Mouse (Mus musculus): ENCODE measurements around the gene Zdhhc9.

The Zdhhc9 gene

DNA sequence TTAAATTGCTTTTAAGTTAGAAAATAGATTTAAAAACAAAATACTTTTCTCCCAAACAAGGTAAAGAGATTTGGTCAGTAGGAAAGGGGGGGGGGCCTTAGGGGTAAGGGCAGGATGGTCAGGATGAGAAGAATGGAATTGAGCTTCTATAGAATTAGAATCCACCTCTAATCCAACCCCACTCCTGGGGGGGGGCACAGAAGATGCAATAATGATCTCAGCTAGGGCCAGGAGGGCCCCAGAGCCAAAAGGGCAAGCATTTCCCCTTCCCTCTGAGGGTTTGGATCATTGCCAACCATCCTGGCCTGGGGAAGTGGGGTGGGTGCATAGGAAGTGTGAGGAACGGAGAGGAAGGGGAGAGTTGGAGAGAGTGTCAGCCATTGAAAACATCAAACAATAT is 38.3 kb downstream of the Zdhhc9 start:
- DNase-seq (ENCODE audit: low spot score), result no peak

DNA sequence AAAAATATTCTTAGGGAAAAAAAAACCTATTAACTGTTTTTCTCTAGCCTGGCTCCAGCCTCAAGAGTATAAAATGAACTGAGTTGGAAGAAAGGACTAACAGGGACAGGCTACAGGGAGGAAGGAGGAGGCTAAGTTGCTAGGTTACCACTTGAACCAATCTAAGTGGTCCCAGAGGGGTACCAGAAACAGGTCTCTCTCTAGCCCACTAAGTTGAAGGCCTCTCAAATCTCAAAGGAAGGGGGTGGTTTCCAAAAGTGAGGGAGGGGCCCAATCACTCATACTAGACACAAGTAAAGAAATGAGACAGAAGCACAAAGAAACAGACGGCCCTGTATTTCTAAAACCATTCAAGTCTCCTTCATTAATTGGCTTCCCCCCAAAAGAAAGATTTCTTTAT is 38.8 kb downstream of the Zdhhc9 start:
- no peak for DNase-seq (ENCODE audit: low spot score)

DNA sequence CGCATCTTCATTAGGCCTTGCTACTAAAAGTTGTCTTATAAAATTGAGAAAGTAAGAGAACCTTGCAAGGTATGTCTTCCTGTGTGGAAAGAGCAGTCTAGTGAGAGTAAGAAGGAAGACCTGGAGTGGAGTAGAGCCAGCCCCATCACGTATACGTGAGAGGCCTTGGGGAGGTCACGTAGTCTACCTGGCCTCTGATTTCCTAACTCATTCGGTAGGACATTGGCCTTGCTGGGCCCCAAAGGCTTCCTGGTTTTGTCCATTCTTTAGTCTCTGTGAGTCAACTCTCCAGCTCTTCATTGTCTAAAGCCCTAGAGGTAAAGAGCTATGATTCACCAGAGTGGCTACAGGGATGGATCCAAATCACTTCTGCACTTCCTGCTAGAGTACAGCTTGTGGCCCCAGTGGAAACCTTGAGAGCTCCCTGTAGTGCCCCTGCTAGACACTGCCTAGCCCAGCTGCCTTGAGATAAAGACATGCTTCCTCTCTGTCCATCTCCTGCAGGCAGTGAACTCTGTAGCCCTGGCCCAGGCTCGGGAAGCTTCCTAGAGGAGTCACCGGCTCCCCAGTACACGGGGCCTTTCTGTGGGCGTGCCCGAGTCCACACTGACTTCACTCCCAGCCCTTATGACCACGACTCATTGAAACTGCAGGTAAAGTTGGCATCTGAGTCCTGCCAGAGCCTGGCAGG is 50.3 kb downstream of the Zdhhc9 start:
- no peak for DNase-seq (ENCODE audit: low spot score)

- DNase-seq (ENCODE audit: low spot score), result no peak
These were observed 51.3 kb downstream of the Zdhhc9 start for GRCm38 (mm10) chrX:48157396-48157795.

- DNase-seq (ENCODE audit: low spot score), result no peak
These were observed 53.2 kb downstream of the Zdhhc9 start for GRCm38 (mm10) chrX:48155489-48155888.

GRCm38 (mm10) chrX:48153949-48154348 is 54.7 kb downstream of the Zdhhc9 start:
- DNase-seq (ENCODE audit: low spot score), result no peak

GRCm38 (mm10) chrX:48153414-48153813 is 55.3 kb downstream of the Zdhhc9 start:
- no peak for DNase-seq (ENCODE audit: low spot score)

DNA sequence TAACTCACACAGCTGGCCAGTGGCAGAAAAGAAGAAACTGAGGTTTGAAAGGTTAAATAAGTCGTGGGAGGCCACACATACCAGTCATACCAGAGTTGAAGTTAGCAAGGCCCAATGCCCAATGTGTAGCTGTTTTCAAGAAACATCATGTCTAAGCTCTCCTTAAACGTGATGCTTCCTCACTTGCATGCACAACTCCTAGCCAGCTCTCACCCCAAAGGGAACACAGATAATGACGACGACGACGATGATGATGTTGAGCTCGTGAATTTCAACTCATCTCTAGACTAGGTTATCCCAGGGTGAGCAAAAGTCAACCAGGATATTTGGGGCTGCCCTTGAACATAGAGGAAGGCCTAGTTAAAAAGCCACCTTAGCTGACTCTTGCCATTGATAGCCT is 56.6 kb downstream of the Zdhhc9 start:
- DNase-seq (ENCODE audit: low spot score), result no peak

- DNase-seq (ENCODE audit: low spot score), result no peak
These were observed 60.9 kb downstream of the Zdhhc9 start for GRCm38 (mm10) chrX:48147741-48148186.

DNA sequence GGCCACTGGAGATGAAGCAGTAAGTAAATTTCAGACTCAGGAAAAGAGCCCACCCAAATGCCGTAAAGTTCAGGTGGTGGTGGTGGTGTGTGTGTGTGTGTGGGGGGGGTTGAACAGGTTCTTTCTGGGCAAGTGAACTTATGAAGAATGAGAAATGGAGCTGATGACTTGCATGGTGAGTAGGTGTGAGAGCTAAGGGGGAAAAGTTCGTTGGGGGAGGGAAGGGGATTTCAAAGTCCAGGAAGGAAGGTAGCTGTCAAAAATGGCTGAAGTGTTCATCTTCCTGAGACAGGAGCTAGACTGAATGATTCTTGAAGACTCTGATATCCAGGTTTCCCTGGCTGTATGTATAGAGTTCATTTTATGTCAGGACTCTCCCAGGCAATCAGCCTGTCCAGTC is 61.5 kb downstream of the Zdhhc9 start:
- no peak for DNase-seq (ENCODE audit: low spot score)

DNA sequence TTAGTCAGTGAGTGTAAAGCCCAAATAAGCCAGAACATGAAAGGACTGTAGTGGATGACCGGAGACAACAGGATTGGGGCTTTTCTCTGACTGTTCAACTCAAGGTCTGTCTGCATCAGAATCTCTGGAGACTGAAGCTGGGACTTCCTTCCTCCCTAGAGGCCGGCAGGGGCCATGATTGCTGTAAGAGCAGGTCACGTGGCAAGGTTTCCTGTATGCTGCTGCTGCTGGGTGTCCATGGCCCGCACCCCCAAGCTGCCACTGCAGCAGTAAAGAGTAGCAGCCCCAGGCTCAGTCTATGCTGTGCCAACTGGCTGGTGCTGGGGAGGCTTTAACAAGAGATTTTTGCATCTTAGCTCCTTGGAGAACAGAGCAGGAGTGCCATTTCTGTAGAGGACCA is 62.4 kb downstream of the Zdhhc9 start, which contains the start of gene Sash3:
TSS of gene Sash3 (plus strand) at position 175 of the 400 bp plus-strand sequence.
- DNase-seq (ENCODE audit: low spot score), result no peak

DNA sequence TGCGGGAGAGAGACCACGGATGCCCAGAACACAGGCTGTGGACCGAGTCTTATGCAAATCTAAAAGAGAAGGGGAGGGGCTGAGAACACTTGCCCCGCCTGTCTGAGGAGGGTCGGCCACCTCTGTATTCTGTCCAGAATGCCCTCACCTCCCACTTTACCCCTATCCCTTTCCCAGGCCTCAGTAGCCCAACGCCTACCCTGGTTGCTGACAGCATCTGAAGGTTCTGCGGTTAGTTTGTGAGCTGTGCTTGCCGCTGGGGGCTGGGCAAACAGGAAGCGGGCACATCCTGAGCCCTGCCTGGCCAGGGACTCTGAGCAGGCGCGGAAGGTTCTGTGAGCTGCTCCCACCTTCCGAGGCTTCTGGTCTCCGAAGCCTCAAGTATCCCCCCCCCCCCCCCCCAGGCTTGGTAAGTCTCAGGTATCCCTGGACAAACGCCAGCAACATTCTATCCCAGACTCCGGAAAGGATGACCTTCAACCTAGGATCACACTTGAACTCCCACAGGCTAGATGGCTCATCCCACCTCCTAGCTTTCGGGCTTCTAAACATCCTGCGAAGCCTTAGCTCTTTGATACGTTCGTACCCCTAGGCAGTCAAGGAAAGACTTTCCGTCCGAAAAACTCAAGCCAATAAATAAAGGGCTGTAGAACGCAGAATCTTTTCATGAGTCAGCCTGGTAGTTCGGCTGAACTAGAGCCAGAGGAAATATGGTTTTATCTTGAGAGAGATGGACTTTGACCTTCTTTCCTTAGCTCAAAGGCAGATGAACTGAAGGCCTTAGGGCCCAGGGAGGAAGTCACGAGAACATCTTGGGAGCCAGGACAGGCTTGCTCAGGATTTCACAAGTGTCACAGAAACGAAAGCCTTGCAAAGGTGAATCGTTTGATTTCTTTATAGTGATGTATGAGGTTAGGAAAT is 65.0 kb downstream of the Zdhhc9 start:
- no peak for DNase-seq (ENCODE audit: low spot score)

GRCm38 (mm10) chrX:48141481-48141880 is 67.2 kb downstream of the Zdhhc9 start:
- no peak for DNase-seq (ENCODE audit: low spot score)

DNA sequence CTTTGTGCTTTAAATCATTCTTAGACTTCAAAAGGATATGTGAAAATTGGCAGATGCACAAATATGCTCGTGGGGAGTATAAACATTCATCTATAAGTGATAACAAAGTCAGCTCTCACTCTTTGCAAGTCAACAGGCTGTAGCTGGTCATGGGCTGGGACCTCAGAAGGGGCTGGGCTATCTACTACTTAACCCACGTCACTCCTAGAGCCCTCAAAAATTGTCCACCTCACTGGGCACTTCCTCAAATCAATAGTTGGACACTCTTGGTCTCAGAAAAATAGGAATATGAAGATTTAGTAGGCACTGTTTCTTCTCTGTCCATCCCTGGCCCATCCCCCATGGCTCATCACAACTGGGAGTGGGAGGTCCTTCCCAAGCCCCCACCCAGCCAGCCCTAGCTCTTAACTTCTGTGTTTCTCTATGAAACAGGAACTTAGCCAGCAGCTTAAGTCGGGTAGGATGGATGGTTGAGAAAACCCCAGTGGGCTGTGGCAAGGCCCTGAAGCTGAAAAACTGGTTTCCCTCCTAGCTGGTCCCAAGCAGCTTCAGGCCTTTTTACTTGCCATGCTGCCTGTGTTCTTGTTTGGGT is 68.3 kb downstream of the Zdhhc9 start:
- DNase-seq (ENCODE audit: low spot score), result no peak

DNA sequence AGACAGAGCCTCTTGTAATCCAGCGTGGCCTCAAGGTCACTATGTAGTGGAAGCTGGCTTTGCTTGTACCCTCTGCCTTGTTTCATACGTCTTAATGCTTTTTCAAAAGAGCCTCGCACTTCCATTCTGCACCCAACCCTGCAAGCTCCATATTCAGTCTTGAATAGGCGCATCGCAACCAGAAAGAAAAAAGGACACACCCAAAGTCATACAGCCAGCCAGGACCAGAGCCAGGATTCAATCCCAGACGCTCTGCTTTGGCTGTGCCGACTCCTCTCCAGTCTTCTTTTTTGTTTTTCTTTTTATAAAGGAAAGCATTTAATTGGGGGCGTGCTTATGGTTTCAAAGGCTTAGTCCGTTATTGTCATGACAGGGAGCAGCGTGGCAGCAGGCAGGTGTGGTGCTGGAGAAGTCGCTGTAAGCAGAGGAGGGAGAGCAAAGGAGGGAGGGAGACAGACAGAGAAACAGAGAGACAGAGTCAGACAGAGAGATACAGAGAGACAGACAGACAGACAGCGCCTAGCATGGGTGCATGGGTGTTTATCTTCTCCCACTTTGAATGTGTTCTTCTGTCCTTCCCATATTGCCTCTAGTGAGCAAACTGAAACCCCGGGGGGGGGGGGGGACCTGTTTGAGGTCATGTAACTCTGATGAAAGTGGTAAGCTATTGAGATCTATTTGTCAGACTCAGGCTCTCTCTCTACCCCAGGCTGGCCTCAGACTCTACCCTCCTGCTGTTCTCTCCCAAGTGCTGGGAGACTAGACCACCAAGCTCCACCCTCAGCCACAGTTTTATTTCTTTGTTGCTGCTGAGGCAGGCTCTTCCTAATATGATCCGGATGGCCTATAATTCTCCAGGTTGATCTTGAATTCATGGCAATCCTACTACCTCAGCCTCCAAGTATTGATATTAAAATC is 69.1 kb downstream of the Zdhhc9 start:
- DNase-seq (ENCODE audit: low spot score), result no peak

DNA sequence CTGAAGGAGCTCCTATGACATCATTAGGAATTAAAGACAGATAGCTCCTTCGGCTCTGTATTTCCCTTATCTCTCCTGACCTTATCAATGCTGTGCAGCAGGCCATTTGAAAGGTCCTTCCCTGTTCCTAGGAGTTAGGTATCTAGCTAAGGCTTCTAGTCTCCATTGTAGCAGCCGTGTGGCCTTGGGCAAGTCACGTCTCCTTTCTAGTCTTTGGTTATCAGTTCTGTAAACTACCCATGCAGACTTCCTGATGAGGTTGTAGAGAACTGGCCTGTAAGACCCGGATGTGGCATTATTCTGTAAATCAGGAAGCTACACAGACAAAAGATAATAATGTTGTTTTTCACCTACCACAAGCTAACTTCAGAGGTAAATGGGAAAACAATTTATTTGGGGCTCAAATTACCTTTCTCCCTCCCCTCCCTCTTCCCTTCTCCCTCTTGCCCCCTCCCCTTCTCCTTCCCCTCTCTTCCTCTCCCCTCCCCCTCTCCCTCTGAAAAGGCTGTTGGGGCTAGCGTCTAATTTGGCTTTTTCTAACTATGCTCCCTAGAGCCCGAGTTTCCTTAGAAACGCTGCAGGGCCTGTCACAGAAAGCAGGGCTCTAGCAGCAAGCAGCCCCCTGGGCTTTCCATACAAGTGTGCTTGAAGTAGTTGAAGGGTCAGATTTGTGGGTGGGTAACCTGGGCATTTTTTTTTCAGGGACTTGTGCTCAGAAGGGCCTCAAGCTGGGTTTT is 70.0 kb downstream of the Zdhhc9 start:
- DNase-seq (ENCODE audit: low spot score), result no peak

DNA sequence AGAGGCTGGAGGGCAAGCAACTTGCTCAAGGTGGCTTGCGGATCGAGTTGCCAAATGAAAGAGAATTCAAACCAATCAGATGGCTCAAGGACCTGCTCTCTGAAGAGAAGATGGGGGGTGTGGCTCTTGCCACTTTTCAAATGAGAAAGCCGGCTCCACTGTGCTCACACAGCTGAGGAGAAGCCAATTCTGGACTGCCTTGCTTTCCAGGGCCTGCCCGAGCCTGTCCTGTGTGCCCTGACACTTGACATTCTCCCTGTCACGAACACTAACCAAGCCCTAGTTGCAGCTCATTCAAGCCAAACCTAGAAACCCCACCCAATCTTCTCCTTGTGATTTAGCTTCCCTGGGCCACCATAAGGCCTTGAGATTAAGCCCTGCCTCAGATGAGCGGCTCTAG is 70.7 kb downstream of the Zdhhc9 start:
- DNase-seq (ENCODE audit: low spot score), result no peak

GRCm38 (mm10) chrX:48136935-48137334 is 71.7 kb downstream of the Zdhhc9 start:
- DNase-seq (ENCODE audit: low spot score), result no peak

DNA sequence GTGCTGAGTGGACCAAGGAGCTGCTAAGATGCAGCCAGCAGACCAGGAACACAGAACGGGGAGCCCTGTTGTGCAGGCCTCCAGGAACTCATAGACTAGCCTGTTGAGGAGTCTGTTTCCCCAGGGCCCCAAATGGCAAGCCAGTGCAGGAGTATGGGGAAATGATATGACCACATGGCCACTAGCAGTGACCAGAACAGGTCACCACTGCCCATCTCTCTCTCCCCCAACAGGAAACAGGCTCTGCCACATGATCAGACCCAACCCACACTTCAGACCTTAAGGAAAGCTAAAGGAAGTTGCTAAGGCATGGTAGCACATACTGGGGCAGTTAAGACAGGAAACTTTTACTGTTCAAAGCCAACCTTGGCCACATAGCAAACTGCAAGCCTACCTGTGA is 79.5 kb downstream of the Zdhhc9 start:
- DNase-seq (ENCODE audit: low spot score), result no peak

- DNase-seq (ENCODE audit: low spot score), result no peak
These were observed 81.0 kb downstream of the Zdhhc9 start for GRCm38 (mm10) chrX:48127502-48128218.

Data from MN1 (cell line).